Mouse (Mus musculus) neural tube, embryonic 10.5 days (tissue): Measurements from ENCODE around the gene Rpl13a.
"Not testable (repeated sequence)": the region's sequence is repeated elsewhere in the genome, so short reads cannot be mapped to it uniquely, and the experiment has no call there.

Source experiments
- DNase-seq: peaks from one replicate; pipeline ENCODE4 v3.0.0-alpha.2; 2017; ENCODE audit warnings: low spot score; ENCODE audit errors: extremely low spot score

Rpl13a gene

DNA sequence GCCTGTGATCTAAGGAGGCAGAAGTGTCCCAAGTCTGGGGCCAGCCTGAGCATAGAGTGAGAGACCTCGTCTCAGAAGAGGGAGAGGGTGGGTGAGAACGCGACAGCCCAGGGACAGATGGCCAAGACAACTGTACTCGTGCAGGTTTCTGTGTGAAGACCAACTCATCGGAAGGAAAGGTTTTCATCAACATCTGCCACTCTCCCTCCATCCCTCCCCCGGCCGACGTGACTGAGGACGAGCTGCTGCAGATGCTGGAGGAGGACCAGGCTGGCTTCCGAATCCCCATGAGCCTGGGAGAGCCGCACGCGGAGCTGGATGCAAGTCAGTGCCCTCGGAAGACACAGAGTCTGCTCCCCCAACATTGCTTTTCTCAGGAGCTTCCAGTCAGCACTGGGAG lies 28.9 kb upstream of the Rpl13a start:
- DNase-seq = no peak

DNA sequence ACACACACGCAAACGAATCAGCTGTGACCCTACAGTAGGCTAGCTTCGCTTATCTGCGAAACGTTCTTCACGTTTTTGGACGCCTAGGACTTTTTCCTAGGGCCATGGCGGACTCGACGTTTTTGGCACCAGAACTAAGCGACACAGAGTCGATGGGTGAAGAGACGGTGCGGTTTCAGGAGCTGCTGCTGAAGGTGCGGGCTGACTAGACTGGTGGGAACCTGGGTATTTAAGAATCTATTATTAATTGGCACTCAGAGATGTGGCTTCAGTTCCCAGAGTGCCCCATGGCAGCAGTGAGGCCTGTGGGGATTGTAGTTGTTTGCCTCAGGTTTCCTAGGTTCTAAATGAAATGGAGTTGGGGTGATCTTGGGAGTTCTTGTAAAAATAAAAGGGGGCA lies 27.6 kb upstream of the Rpl13a start:
- no peak for DNase-seq

GRCm38 (mm10) chr7:45155590-45155989 lies 27.0 kb upstream of the Rpl13a start:
- no peak for DNase-seq

GRCm38 (mm10) chr7:45154993-45155514 lies 26.5 kb upstream of the Rpl13a start:
- DNase-seq = no peak

DNA sequence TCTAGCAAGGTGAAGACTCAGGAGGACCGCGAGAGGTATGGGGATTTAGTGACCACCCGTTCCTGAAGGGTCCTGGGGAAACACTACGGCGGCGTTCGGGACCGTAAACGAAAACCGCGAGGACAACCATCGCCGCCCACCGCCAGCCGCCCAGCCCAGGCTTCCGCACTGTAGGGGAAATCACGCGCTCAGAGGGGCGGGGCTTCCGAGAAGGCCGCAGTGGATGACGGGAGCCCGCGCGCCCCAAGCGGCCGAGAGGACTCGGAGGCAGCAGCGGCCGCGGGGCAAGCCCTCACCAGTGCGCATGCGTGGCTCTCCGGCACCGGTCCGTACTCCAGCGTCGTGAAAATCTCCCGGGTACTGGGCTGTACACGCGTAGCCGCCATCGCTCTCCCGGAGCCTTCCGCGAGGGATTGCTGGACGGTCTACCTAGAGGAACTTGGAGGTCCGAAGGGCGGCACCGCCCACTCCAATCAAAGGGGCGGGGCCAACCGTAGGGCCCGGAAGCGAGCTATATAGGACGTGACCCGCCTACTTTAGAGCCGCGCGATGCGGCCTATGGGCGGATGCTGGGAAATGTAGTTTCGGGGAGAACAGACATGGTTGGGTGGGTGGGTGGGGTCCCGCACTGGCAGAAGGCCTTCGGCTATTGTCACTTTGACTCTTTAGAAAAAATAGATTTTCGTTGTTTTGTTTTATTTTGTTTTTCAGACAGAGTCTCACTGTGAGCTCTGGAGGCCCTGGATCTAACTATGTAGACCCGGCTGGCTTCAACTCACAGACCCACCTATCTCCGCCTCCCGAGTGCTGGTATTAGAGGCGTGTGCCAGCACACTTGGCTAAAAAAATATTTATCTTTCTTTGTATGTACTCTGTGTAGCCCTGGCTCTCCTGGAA lies 25.8 kb upstream of the Rpl13a start, which contains the start of the genes Pih1d1 and Aldh16a1:
Gene Pih1d1 (plus strand): TSS at position 208 of the 897 bp plus-strand sequence.
Gene Aldh16a1 (minus strand): TSS at position 489 of the 897 bp plus-strand sequence.
- DNase-seq = peak; percentile 97

GRCm38 (mm10) chr7:45153586-45153985 lies 25.0 kb upstream of the Rpl13a start:
- no peak for DNase-seq

DNA sequence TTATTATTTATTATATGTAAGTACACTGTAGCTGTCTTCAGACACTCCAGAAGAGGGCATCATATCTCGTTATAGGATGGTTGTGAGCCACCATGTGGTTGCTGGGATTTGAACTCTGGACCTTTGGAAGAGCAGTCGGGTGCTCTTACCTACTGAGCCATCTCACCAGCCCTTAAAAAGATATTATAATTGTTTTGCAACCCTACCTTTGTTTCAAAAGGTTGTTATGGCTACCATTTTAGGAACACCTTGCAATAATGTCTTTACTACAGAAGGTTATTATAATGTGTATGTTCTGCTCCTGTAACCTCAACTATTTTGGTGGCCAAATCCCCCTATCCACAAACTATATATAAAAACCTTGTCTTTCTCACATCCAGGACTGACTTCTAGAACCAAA lies 24.5 kb upstream of the Rpl13a start:
- DNase-seq = not testable (repeated sequence)

- peak; percentile 21 for DNase-seq
Observed at GRCm38 (mm10) chr7:45151303-45151702, 22.7 kb upstream of the Rpl13a start.

DNA sequence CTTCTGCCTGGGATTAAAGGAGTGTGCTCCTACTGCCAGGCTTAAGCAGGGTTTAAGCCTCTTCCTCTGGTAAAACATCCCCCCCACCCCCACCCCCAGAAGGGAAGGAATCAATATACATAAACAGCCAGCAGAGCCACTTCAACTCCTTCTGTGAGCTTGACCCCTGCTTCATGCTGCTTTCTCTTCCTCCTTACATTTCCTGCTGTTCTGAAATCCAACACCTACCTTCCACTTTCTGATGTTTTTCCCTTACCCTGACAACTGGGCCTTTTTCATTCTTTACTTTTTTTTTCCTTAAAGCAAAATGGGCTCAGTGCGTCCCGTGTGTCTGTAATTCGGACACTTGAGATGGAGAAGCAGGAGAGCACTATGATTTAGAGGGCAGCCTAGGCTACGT lies 21.8 kb upstream of the Rpl13a start:
- DNase-seq = no peak

GRCm38 (mm10) chr7:45149545-45149944 lies 21.0 kb upstream of the Rpl13a start:
- no peak for DNase-seq

DNA sequence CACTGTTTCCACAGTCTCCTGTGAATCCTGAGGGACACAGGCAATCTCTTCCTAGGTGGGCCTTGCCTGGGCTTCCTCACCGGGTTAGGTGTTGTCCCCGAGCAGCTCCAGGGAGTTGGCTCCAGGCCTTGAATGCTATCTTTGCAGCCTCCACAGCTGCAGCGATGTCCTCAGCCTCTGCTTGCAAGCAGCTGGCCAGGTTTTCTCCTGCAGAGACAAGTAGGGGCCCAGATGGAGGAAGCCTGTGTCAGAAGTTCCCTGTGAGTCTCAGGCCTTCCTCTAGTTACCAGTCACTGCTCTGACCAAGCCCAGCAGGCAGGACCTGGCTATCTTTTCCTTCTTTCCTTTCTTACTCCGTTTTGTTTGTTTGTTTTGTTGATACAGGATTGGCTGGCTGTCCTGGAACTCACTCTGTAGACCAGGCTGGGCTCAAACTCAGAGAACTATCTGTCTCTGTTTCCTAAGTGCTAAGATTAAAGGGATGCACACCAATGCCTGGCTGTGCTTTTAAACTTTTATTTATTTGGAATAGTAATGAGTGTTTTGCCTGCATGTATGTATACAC lies 20.1 kb upstream of the Rpl13a start:
- DNase-seq = no peak

DNA sequence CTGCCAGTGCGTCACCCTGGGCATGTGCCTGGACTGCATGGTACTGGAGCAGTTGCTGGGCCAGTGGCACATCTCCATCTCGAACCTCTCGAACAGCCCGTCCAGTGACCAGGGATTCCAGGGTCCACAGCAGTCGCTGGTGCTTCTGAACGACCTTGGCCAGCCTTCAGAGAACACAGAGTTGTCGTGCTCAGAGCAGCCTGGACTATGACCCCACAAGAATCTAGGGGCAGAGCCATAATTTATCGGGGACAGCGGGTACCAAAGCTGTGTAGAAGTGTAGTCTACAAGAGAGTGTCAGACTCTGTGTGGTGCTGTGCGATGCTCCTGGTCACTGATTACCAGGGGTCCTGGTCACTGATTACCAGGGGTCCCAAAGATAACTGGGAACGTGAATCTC lies 19.3 kb upstream of the Rpl13a start:
- no peak for DNase-seq

DNA sequence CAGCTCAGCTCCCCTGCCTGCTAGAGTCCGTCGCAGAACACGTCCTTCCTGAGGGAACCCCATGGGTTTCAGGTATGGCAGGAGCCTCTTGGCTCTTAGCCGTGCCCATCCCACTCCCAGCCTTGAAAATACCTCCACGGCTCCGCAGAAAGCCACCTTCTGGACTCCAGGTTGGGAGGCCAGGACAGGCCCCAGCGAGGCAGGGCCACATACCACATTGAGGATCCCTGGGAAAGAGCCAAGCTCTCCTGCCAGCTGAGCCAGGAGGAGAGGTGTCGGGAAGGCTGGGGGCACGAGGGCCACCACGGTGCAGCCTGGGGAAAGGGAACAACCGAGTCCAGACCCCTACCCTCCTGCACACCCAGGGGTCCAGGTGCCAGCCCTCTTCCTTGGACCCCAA lies 18.7 kb upstream of the Rpl13a start:
- DNase-seq = no peak

DNA sequence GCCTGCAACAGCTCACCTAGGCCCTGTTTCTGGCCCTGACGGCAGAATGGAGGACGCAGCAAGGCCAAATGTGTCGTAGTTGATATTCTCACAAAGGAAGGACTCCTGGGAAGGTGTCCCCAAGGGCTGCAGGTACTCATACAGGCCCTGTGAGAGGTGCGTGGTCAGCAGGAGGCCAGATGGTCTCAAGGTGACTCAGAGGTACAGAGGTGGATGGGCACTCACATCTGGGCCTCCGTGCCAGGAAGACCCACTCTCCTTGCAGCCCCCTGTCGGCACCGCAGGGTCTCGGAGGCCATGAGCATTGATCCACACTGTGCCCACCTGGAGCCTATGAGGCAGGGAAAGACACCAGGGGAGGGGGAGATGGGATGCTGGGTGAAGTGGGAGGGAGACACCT lies 16.9 kb upstream of the Rpl13a start:
- no peak for DNase-seq

DNA sequence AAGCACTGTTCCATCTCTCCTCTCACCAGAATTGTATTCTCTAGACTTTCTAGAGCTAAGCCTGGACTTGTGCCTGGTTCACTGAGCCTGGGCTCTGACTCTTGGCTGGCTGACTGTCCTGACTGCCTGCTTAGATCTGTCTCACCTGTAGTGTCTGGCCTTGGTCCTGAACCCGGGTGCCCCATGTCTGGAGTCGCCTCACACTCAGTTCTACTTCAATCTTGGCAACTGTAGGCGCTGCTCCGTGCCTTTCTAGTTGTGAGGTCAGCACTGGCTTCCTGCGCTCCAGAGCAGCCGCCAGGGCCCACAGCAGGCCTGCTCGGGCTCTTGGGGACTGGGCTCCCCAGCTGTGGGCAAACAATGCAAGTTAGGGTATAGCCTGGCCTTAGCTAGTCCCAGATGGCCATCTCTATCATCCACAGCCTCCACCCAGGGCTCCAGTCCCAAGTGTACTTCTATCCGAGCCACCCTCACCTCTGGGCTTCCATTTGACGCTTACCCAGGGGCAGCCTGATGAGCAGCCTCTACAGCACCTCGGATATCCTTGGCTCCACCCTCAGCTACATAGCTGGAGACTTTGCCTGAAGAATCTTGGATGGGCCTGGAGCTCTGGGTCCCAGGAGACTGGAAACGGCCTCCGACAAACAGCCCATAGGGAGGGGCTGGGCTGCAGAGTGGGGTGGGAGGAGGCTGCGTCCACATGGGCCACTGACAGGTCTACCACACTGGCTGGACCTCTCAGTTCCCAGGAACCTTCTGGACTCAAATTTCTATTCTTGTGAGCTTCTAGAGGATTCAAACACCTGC lies 16.0 kb upstream of the Rpl13a start:
- DNase-seq = no peak

DNA sequence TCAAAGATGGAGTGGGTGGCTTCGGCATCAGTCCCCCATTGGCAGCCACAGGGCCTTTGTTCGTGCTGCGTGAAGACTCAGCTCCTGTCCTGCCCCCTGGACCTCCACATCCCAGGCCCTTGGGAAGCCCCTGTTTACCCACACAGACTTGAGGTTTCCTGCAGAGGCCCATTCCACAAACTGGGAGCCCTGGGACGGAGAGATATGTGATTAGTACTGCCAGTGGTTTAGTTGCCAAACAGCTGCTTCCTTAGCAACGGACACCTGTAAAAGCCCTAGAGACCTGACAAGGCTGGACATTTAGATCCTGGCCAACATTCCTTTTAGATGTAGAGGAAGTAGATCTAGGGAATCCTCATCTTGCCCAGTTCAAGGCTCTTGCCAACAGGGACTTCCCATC lies 13.4 kb upstream of the Rpl13a start:
- no peak for DNase-seq

DNA sequence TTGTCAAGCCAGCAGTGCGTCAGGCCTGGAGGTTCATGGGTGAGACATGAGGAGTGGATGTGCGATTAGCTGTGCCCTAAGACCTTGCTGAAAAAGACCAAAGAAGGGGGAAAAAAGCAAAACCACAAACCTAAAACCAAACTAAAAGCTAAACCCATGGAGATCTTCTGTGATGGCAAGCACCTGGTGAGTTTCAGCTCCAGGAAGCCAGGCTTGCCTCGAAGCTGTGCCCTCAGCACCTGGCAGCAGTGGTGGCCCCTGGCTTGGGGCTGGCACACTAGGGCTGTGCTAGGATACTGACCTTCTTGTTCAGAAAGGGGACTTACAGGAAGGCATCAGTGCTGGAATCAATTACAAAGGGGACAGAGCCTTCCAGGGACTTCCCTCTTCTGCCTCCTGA lies 12.8 kb upstream of the Rpl13a start:
- DNase-seq = no peak

DNA sequence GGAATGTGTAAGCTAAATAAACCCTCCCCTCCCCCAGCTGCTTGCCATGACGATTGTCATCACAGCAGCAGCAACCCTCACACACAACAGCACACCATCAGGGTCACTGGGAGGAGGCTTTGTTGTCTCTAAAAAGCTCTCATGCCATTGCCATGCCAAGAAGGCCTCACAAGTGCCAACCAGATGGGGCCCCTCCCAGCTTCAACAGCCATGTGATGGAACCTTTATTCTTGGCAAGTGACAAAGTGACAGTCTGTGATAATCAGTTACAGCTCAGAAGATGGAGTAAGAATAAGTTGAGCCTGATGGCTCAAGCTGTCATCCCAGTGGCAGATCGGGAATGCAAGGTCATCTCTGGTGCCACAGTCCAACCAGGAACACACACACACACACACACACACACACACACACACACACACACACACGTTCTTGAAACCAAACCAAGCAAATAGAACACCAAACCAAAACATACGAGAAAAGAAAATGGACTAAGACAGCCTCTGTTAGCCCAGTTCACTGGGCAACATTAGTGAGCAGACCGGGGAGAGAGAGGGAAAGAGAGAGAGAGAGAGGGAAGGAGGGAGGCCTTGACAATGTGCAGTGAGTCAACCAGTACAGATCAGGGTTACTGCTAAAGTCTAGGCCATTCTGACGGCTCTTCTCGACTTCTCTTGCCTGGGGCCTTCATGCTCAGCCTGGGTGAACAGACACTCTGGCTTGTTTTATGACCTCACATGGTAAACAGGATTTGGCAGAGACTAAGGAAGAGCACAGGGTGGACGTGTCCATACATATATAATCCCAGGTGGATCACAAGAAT lies 11.6 kb upstream of the Rpl13a start:
- DNase-seq = no peak

DNA sequence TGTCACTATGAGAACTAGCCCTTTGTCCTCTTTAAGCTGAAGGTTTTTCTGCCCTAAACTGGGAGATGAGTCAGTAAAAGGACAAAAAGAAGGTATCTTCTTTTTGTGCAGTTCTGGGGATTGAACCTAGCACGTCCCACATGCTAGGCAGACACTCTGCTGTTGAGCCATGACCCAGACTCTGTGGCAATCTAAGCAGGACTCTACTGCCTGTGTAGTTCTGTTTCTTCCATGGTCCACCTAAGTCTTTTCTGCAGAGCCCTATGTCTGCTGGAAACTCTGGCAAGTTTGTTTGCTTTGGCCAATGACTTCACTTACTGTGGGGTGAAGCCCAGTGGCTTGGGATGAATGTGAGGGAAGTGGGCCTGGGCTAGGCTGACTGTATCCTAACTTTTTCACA lies 9.8 kb upstream of the Rpl13a start:
- DNase-seq = no peak

DNA sequence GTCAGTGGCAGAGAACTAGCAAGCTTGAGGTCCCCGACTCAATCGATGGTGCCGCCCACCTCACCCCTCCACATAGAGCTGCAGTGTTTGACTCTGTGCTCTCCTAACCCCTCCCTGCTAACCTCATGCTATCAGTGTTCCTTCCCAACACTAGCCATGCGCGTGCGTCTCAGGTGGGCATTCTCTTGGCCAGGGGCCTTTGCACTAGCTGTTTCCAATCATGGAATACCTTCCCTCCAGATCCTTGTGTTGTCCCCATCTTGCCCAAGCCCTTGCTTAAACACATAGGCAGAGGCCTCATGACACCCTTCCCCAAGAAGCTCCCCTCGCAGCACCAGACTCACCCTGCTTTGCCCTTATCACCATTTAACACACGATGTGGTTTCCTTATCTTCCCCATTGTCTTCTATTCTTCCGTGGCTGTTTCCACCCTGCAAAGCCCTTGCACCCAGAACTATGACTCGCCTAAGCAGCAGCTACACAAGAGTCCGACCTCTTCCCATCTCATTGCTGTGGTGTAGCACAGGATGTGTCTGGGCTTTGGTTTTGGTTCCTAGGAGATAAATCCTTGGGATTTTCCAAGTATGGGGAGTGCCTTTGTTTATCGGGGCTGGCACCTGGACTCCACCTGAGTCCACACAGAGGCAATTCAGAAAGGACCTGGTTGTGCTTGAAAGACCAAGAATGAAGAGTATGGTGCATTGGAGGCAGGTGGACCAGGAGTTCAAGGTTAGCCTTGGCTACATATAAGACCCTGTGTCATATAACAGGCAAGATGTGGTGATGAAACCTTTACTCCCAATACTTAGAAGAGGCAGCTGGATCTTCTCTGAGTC lies 8.8 kb upstream of the Rpl13a start:
- DNase-seq = no peak
